Comparison of ENCODE assay signal across 21 mouse cellular contexts in the genomic region with DNA sequence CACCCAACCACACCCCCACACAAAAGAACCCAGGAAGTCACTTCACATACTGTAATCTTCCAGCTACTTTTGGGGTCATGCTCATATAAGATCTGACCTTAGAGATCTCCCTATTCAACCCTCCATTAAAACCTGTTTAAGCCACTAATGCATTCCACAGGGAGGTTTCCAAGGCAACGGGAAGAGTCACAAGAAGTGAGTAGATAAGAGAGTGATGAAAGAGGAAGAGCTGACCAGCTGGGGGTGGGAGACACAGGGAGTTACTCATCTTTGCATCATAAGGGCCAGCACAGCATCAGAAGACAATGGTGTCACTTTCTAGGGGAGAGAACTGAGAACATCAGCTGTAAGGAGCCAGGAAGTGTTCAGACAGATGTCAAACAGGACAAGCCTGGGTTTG. TPM values are rescaled to one million over a fixed set of nuclear protein-coding genes. Genes with fewer than 3 reads are reported as not detected.
DNase-seq lines count a peak whose midpoint lies in the region; ATAC-seq and TF ChIP-seq lines count a peak whose summit lies in the region.
"Had no signal": no experiment of that assay in that cellular context is flagged by ENCODE, and none has a peak within 500 bp of the region (broad histone marks: within the 10 kb centered on the region; RNA-seq: fewer than 3 reads in every experiment).

No protein-coding gene starts in this region.

- TF ChIP-seq CTCF in midbrain, postnatal 0 days (IDR thresholded peaks at IDR 0.05), result no peak

- peak; percentile 85 for DNase-seq in midbrain, embryonic 11.5 days (ENCODE audit: low spot score, missing footprints)
- DNase-seq in midbrain, postnatal 0 days (ENCODE audit: low spot score), result no peak
- peak; percentile 15 for DNase-seq in MEL-GATA-1-ER (ENCODE audit: extremely low read depth, low read depth)
- DNase-seq in embryo, embryonic 11 days, result peak; percentile 36
- no peak for DNase-seq in kidney, adult 8-10 months
- DNase-seq in T-cell, adult 2 months (ENCODE audit: low spot score), result no peak
- DNase-seq: adrenal gland, adult 2 months; cerebellum, adult 9-11 months; heart, postnatal 10 days had no signal

- H3K4me1 ChIP-seq in midbrain, embryonic 11.5 days (ENCODE audit: control insufficient read depth, insufficient read depth, low read length), result peaks cover 12% of the 10 kb centered on the region
- H3K4me1 ChIP-seq in midbrain, postnatal 0 days (ENCODE audit: insufficient read depth, low read length), result peaks cover 6% of the 10 kb centered on the region; the same call in 1 of the 2 replicates

- H3K36me3 ChIP-seq in midbrain, embryonic 11.5 days (ENCODE audit: control insufficient read depth, insufficient read depth, low read length), result no peaks in the 10 kb centered on the region
- H3K36me3 ChIP-seq in midbrain, postnatal 0 days (ENCODE audit: insufficient read depth, low read length), result no peaks in the 10 kb centered on the region; the same call in 1 of the 2 replicates
- H3K36me3 ChIP-seq: embryonic facial prominence, embryonic 13.5 days; forebrain, embryonic 12.5 days; G1E had no signal

- whole genome bisulfite sequencing in midbrain, embryonic 11.5 days, result 20% methylated on average over 1 of the region's 1 CpGs
- 18% methylated on average over 1 of the region's 1 CpGs for WGBS in midbrain, postnatal 0 days

- H3K27me3 ChIP-seq in midbrain, embryonic 11.5 days (ENCODE audit: control insufficient read depth, insufficient read depth, low read length), result peaks cover 26% of the 10 kb centered on the region
- H3K27me3 ChIP-seq in midbrain, postnatal 0 days (ENCODE audit: insufficient read depth, low read length), result no peaks in the 10 kb centered on the region

- H3K4me2 ChIP-seq in midbrain, embryonic 11.5 days, result no peak overlapping the region
- H3K4me2 ChIP-seq in midbrain, postnatal 0 days (ENCODE audit: low read depth, low read length, poor library complexity, severe bottlenecking), result no peak overlapping the region
- H3K4me2 ChIP-seq: embryonic facial prominence, embryonic 13.5 days; forebrain, embryonic 12.5 days had no signal

- no peak overlapping the region for H3K4me3 ChIP-seq in midbrain, embryonic 11.5 days (ENCODE audit: low read depth, low read length)
- H3K4me3 ChIP-seq in midbrain, postnatal 0 days (ENCODE audit: low read depth, low read length), result no peak overlapping the region
- H3K4me3 ChIP-seq: embryonic facial prominence, embryonic 13.5 days; forebrain, embryonic 12.5 days had no signal

- H3K9ac ChIP-seq in midbrain, embryonic 11.5 days (ENCODE audit: low read length), result no peak overlapping the region
- H3K9ac ChIP-seq in midbrain, postnatal 0 days (replicated peaks; ENCODE audit: low read length, poor library complexity, severe bottlenecking), result no peak overlapping the region
- H3K9ac ChIP-seq: embryonic facial prominence, embryonic 13.5 days; forebrain, embryonic 12.5 days had no signal

- H3K27ac ChIP-seq in midbrain, embryonic 11.5 days (ENCODE audit: low read depth, low read length), result no peak overlapping the region
- H3K27ac ChIP-seq in midbrain, postnatal 0 days (ENCODE audit: low read depth, low read length), result no peak overlapping the region
- H3K27ac ChIP-seq: embryonic facial prominence, embryonic 13.5 days; forebrain, embryonic 12.5 days; kidney, postnatal 0 days had no signal

- no peaks in the 10 kb centered on the region for H3K9me3 ChIP-seq in midbrain, embryonic 11.5 days (ENCODE audit: control insufficient read depth, low read length)
- H3K9me3 ChIP-seq in midbrain, postnatal 0 days (ENCODE audit: low read length), result no peaks in the 10 kb centered on the region
- H3K9me3 ChIP-seq: embryonic facial prominence, embryonic 13.5 days; forebrain, embryonic 12.5 days; G1E had no signal

- no peak for ATAC-seq in midbrain, embryonic 11.5 days (ENCODE audit: low FRiP score)
- no peak for ATAC-seq in midbrain, postnatal 0 days (ENCODE audit: low FRiP score)
- ATAC-seq in frontal cortex, adult (ENCODE audit: low TSS enrichment), result no peak
- ATAC-seq: lung, postnatal 0 days had no signal

RNA-seq across cellular contexts. Expression of a gene that starts 3.0 kb away (rescaled TPM):
- polyA plus RNA-seq in midbrain, embryonic 11.5 days (2014; fragmentation: Nextera tagmentation; extraction: Ambion mirVana), result 1.6 and 2.4 TPM in 2 replicates
- 0.49 and 5.5 TPM in 2 replicates for total RNA-seq in midbrain, postnatal 0 days (2014; rRNA removed)
- polyA plus RNA-seq in midbrain, postnatal 0 days (2015; fragmentation: Nextera tagmentation; extraction: Ambion mirVana), result 12.6 and 15.5 TPM in 2 replicates
- total RNA-seq: G1E; heart, postnatal 10 days; layer of hippocampus, adult 8-10 months; left cerebral cortex, adult 8-10 months; liver, adult 2 months; monocyte, adult 5-6 weeks; neutrophil, adult 5-6 weeks had no signal
- polyA plus RNA-seq: G1E; liver, adult 2 months; spleen, adult 2 months had no signal

RNA-seq across cellular contexts. Expression of a gene that starts 26.6 kb away (rescaled TPM):
- polyA plus RNA-seq in midbrain, embryonic 11.5 days (2014; fragmentation: Nextera tagmentation; extraction: Ambion mirVana), result 50.8 and 52.4 TPM in 2 replicates
- total RNA-seq in midbrain, postnatal 0 days (2014; rRNA removed), result 27.7 and 52.2 TPM in 2 replicates
- polyA plus RNA-seq in midbrain, postnatal 0 days (2015; fragmentation: Nextera tagmentation; extraction: Ambion mirVana), result 35.1 and 37.5 TPM in 2 replicates
- total RNA-seq: monocyte, adult 5-6 weeks had no signal
- polyA plus RNA-seq: G1E had no signal

RNA-seq across cellular contexts. Expression of a gene that starts 52.2 kb away (rescaled TPM):
- polyA plus RNA-seq in midbrain, embryonic 11.5 days (2014; fragmentation: Nextera tagmentation; extraction: Ambion mirVana), result 54.6 and 55.5 TPM in 2 replicates
- 16.8 and 59.5 TPM in 2 replicates for total RNA-seq in midbrain, postnatal 0 days (2014; rRNA removed)
- 59.6 and 63.2 TPM in 2 replicates for polyA plus RNA-seq in midbrain, postnatal 0 days (2015; fragmentation: Nextera tagmentation; extraction: Ambion mirVana)

Comparison
In these comparisons a context has a peak if more than half of its experiments do, and no peak if none do; other contexts are left out.
1. DNase-seq: peak in midbrain, embryonic 11.5 days (single experiment), MEL-GATA-1-ER (single experiment) and embryo, embryonic 11 days (single experiment); none in midbrain, postnatal 0 days (single experiment), kidney, adult 8-10 months (0 of 2) and T-cell, adult 2 months (single experiment).